Mouse (Mus musculus) kidney, adult 2 months (tissue): ENCODE data around the gene Mettl16. TPM values are rescaled to one million over a fixed set of nuclear protein-coding genes. Genes with fewer than 3 reads are reported as not detected.

ENCODE experiments used
- DNase-seq: peaks from one replicate; pipeline ENCODE4 v3.0.0; 2021
- H3K27ac ChIP-seq: fragments of 200-500 bp; 2 replicates; pipeline ENCODE4 v1.5.1; 2012; ENCODE audit warnings: low read depth, low read length, control low read depth, inconsistent platforms; ENCODE audit not compliant: insufficient read depth
- H3K27me3 ChIP-seq: fragments of 200-500 bp; replicated peaks from 2 replicates; pipeline ENCODE4 v1.6.1; 2012; ENCODE audit warnings: mild to moderate bottlenecking, moderate library complexity, low read length, inconsistent platforms; ENCODE audit not compliant: control insufficient read depth, insufficient read depth
- H3K36me3 ChIP-seq: fragments of 200-500 bp; 2 replicates; pipeline ENCODE4 v1.6.1; 2012; ENCODE audit warnings: mild to moderate bottlenecking, moderate library complexity, low read length, inconsistent platforms; ENCODE audit not compliant: control insufficient read depth, insufficient read depth
- H3K4me1 ChIP-seq: fragments of 200-500 bp; 2 replicates; pipeline ENCODE4 v1.6.1; 2011; ENCODE audit warnings: low read length; ENCODE audit not compliant: control insufficient read depth, insufficient read depth
- H3K4me3 ChIP-seq: fragments of 200-500 bp; 2 replicates; pipeline ENCODE4 v1.5.1; 2011; ENCODE audit warnings: mild to moderate bottlenecking, low read depth, low read length, control low read depth; ENCODE audit not compliant: insufficient read depth
- CTCF ChIP-seq: fragments of 200-500 bp; conservative IDR thresholded peaks from 2 replicates; pipeline ENCODE4 v1.5.1; 2011; ENCODE audit warnings: low read depth, mild to moderate bottlenecking, control low read depth, low read length, moderate library complexity, mixed read lengths; ENCODE audit not compliant: insufficient read depth, insufficient read length
- POLR2A ChIP-seq: fragments of 200-500 bp; IDR thresholded peaks from one replicate; pipeline ENCODE4 v1.6.1; 2011; ENCODE audit warnings: low read depth, low read length, control low read depth
- WGBS: fragments of 180-500 bp; shearing (Covaris S2); methylation state at CpG from one replicate; pipeline ENCODE4 v1.1.7; 2018; 5-methylcytosine and 5-hydroxymethylcytosine counted together
- polyA plus RNA-seq: library from polyadenylated mRNA; depleted of rRNA; stranded (reverse); fragments of >200 nt; gene quantifications from 2 replicates; pipeline ENCODE4 v1.2.3, GENCODE M21; 2012

Gene Mettl16
- polyA plus RNA-seq, 1 experiment, result 3.8 TPM

GRCm38 (mm10) chr11:74828404-74828931, 57.8 kb downstream of the Mettl16 start:
- WGBS, result 48% methylated on average over 2 of the region's 2 CpGs
- peak overlapping the region; percentile 17; the same call in 1 of the 2 replicates for H3K27ac ChIP-seq
- no peak for DNase-seq
- no peaks in the 10 kb centered on the region for H3K36me3 ChIP-seq
- no peaks in the 10 kb centered on the region for H3K27me3 ChIP-seq
- H3K4me1 ChIP-seq, result peaks cover 42% of the 10 kb centered on the region
- no peak overlapping the region for H3K4me3 ChIP-seq
- 0 out of 2 replicates have a peak, but pooled peaks have one; percentile 2 for TF ChIP-seq CTCF
- no peak for TF ChIP-seq POLR2A

- Histone ChIP-seq H3K27ac (peak overlapping the region; percentile 94), H3K4me1 (peaks cover 44% of the 10 kb centered on the region), H3K27me3 (no peaks in the 10 kb centered on the region), H3K4me3 (no peak overlapping the region), H3K36me3 (no peaks in the 10 kb centered on the region)
- WGBS, result 32% methylated on average over 11 of the region's 11 CpGs
- TF ChIP-seq POLR2A, result no peak
- TF ChIP-seq CTCF, result no peak
- DNase-seq, result no peak
Observed at GRCm38 (mm10) chr11:74828965-74829550, 58.4 kb downstream of the Mettl16 start.

GRCm38 (mm10) chr11:74829812-74830211, 59.2 kb downstream of the Mettl16 start:
- Histone ChIP-seq H3K27ac (peak overlapping the region; percentile 94), H3K4me1 (peaks cover 51% of the 10 kb centered on the region), H3K27me3 (no peaks in the 10 kb centered on the region), H3K36me3 (no peaks in the 10 kb centered on the region), H3K4me3 (peak overlapping the region; percentile 54)
- TF ChIP-seq CTCF (peak; percentile 20; the same call in 1 of the 2 replicates), POLR2A (no peak)
- peak; percentile 91 for DNase-seq
- under 1% methylated on average over 20 of the region's 20 CpGs for WGBS

GRCm38 (mm10) chr11:74830256-74831161, 59.9 kb downstream of the Mettl16 start, which contains the start of gene Mnt:
Gene Mnt (plus strand): TSS chr11:74830920.
- Histone ChIP-seq H3K27me3 (no peaks in the 10 kb centered on the region), H3K4me3 (peak within 1 kb of the TSS; percentile 75), H3K36me3 (no peaks in the 10 kb centered on the region), H3K27ac (peak within 1 kb of the TSS; percentile 98), H3K4me1 (peaks cover 54% of the 10 kb centered on the region)
- peak; percentile 100 for DNase-seq
- under 1% methylated on average over 70 of the region's 70 CpGs for WGBS
- TF ChIP-seq CTCF (no peak), POLR2A (no peak)

- under 1% methylated on average over 35 of the region's 35 CpGs for whole genome bisulfite sequencing
- H3K4me3 ChIP-seq, result peak overlapping the region; percentile 75
- H3K36me3 ChIP-seq, result no peaks in the 10 kb centered on the region
- H3K4me1 ChIP-seq, result peaks cover 50% of the 10 kb centered on the region
- H3K27me3 ChIP-seq, result no peaks in the 10 kb centered on the region
- peak overlapping the region; percentile 82 for H3K27ac ChIP-seq
- TF ChIP-seq POLR2A, result no peak
- no peak for TF ChIP-seq CTCF
- peak; percentile 75 for DNase-seq
Observed at GRCm38 (mm10) chr11:74831191-74831605, 60.6 kb downstream of the Mettl16 start.

GRCm38 (mm10) chr11:74831606-74832451, 61.2 kb downstream of the Mettl16 start:
- WGBS, result under 1% methylated on average over 61 of the region's 61 CpGs
- Histone ChIP-seq H3K4me3 (peak overlapping the region; percentile 75), H3K27ac (peak overlapping the region; percentile 82), H3K27me3 (no peaks in the 10 kb centered on the region), H3K36me3 (no peaks in the 10 kb centered on the region), H3K4me1 (peaks cover 44% of the 10 kb centered on the region)
- DNase-seq, result peak; percentile 100
- TF ChIP-seq CTCF (no peak), POLR2A (peak; percentile 92)
